1 mouse cellular context compared by ENCODE assay signal in the genomic region with DNA sequence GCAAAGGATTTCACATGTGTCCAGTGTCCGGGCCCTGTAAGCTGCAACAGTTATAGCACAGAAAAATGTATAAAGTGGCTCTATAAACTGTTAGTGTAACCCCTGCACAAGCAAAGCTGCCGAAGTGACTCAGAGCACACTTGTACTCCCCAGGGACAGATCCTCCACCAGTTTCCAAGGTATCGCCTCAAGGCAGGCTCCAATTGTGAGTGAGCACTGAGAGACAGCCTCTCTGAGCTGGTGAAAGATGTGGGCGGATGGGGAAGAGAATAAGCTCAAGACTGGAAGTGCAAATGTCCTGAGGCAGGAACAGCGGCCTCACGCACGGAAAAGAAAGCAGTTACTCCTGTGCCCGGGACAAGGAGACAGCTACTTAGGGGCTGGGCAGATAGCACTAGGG.
TF ChIP-seq lines count a peak whose summit lies in the region.

No protein-coding gene starts in this region.

TF ChIP-seq in myocyte, 11 proteins besides CTCF, POLR2A, EP300 and RAD21:
- TF ChIP-seq MYOD1 (IDR thresholded peaks at IDR 0.05; ENCODE audit: control insufficient read depth in 1 of 3, insufficient read length in 2 of 3, low read depth in 2 of 3) (no peak), E2F4 (IDR thresholded peaks at IDR 0.05; ENCODE audit: insufficient read depth) (no peak), POLR2AphosphoS2 (IDR thresholded peaks at IDR 0.05; ENCODE audit: insufficient read length, low read depth) (no peak), CEBPB (IDR thresholded peaks at IDR 0.05; ENCODE audit: insufficient read depth, poor library complexity, severe bottlenecking) (no peak), SRF (IDR thresholded peaks at IDR 0.05; ENCODE audit: control insufficient read depth, insufficient read length, low read depth) (no peak), TCF3 (IDR thresholded peaks at IDR 0.05; ENCODE audit: insufficient read length, low read depth) (no peak), MYOG (IDR thresholded peaks at IDR 0.05; ENCODE audit: control insufficient read depth in 1 of 3, insufficient read depth in 1 of 3, insufficient read length in 2 of 3, low read depth in 2 of 3) (no peak), REST (IDR thresholded peaks at IDR 0.05; ENCODE audit: insufficient read depth, insufficient read length) (no peak), MAX (IDR thresholded peaks at IDR 0.05; ENCODE audit: low read depth) (no peak), TCF12 (IDR thresholded peaks at IDR 0.05; ENCODE audit: insufficient read depth, poor library complexity, severe bottlenecking) (no peak), USF1 (IDR thresholded peaks at IDR 0.05; ENCODE audit: low read depth) (no peak)
